Mouse (Mus musculus) midbrain, embryonic 10.5 days (tissue): ENCODE measurements around the gene Mipep. TPM values are rescaled to one million over a fixed set of nuclear protein-coding genes. Genes with fewer than 3 reads are reported as not detected.

Source experiments
- DNase-seq: peaks from one replicate; pipeline ENCODE4 v3.0.0-alpha.2; 2017; ENCODE audit warnings: low spot score
- H3K27ac ChIP-seq: fragments of 300-500 bp; sonication (generic); replicated peaks from 2 replicates; pipeline ENCODE4 v1.5.1; 2016; ENCODE audit warnings: mild to moderate bottlenecking
- H3K27me3 ChIP-seq: fragments of 300-500 bp; sonication (generic); 2 replicates; pipeline ENCODE4 v1.6.1; 2016; ENCODE audit warnings: low read depth, mild to moderate bottlenecking; ENCODE audit not compliant: poor library complexity, severe bottlenecking
- H3K36me3 ChIP-seq: fragments of 300-500 bp; sonication (generic); 2 replicates; pipeline ENCODE4 v1.6.1; 2016; ENCODE audit warnings: mild to moderate bottlenecking, moderate library complexity
- H3K4me1 ChIP-seq: fragments of 300-500 bp; sonication (generic); 2 replicates; pipeline ENCODE4 v1.6.1; 2016
- H3K4me3 ChIP-seq: fragments of 300-500 bp; sonication (generic); 2 replicates; pipeline ENCODE4 v1.5.1; 2016; ENCODE audit warnings: mild to moderate bottlenecking, moderate library complexity
- H3K9me3 ChIP-seq: fragments of 300-500 bp; sonication (generic); replicated peaks from 2 replicates; pipeline ENCODE4 v1.6.1; 2016; ENCODE audit warnings: mild to moderate bottlenecking
- WGBS: fragments of 180-500 bp; shearing (Covaris S2); methylation state at CpG from one replicate; pipeline ENCODE4 v1.1.7; 2016; 5-methylcytosine and 5-hydroxymethylcytosine counted together
- polyA plus RNA-seq: library from polyadenylated mRNA; unstranded; fragments of >200 nt; fragmentation: Nextera tagmentation; extraction: Ambion mirVana; gene quantifications from 2 replicates; pipeline ENCODE4 v1.2.1, GENCODE M21; 2016

Gene Mipep
- polyA plus RNA-seq, 1 experiment from 2014 or later, result 25.4 TPM

- H3K27ac ChIP-seq, result no peak overlapping the region
- no peaks in the 10 kb centered on the region for H3K4me1 ChIP-seq
- WGBS, result 90% methylated on average over 5 of the region's 5 CpGs
- DNase-seq, result no peak
- peaks cover 49% of the 10 kb centered on the region for H3K36me3 ChIP-seq
- H3K9me3 ChIP-seq, result no peaks in the 10 kb centered on the region
- H3K27me3 ChIP-seq, result no peaks in the 10 kb centered on the region
- no peak overlapping the region for H3K4me3 ChIP-seq
Measured at GRCm38 (mm10) chr14:60815098-60815497, 30.7 kb downstream of the Mipep start.

GRCm38 (mm10) chr14:60818045-60818444, 33.7 kb downstream of the Mipep start:
- no peak for DNase-seq
- Histone ChIP-seq H3K36me3 (peaks cover 32% of the 10 kb centered on the region), H3K4me3 (no peak overlapping the region), H3K9me3 (no peaks in the 10 kb centered on the region), H3K27me3 (no peaks in the 10 kb centered on the region), H3K4me1 (no peaks in the 10 kb centered on the region), H3K27ac (no peak overlapping the region)
- WGBS, result 90% methylated on average over 5 of the region's 5 CpGs

DNA sequence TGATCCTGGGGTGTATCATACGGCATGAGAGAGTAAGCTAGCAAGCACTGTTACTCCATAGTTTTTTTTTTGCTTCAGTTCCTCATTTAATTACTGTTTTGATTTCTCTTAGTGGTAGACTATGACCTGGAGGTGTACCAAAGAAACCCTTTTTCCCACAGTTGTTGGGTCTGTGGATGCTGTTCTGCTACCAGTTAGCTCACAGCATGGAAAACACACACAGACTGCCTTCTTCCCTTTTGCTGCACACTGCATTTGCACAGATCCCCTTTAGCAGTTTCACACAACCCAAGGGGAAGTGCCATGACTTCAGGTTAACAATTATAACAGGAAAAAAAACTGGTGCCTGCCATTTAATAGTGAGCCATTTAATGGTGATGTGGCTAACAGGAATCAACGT, 45.7 kb downstream of the Mipep start:
- DNase-seq, result no peak
- 91% methylated on average over 2 of the region's 2 CpGs for WGBS

DNA sequence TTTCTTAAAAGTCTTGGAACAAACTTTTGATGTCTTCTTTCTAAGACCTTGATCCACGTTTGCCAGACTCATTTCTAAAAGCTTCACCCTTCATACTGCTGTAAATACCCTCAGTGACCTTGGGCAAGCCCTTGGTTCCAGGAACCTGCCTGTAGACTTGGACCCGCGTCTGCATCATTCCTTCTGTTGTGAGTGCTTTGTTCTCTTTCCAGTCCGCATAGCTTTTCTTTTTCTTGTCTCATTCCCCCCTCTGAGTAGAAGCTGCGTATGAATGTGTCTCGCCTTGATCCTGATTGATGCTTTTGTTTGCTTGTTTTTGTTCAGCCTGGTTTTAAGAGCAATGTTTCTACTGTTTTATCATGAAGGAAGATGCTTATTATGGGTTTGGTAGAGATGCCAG, 52.3 kb downstream of the Mipep start:
- 0 out of 2 replicates have a peak overlapping the region, but pooled peaks have one; percentile 7 for H3K27ac ChIP-seq
- no peaks in the 10 kb centered on the region for H3K27me3 ChIP-seq
- peaks cover 5% of the 10 kb centered on the region; the same call in 1 of the 2 replicates for H3K9me3 ChIP-seq
- H3K4me3 ChIP-seq, result no peak overlapping the region
- H3K36me3 ChIP-seq, result peaks cover 42% of the 10 kb centered on the region
- 60% methylated on average over 6 of the region's 6 CpGs for WGBS
- peaks cover 7% of the 10 kb centered on the region for H3K4me1 ChIP-seq
- no peak for DNase-seq

More for the DNA sequence above, 45.7 kb downstream of the Mipep start:
- H3K36me3 ChIP-seq, result peaks cover 51% of the 10 kb centered on the region
- no peaks in the 10 kb centered on the region for H3K4me1 ChIP-seq
- no peaks in the 10 kb centered on the region for H3K27me3 ChIP-seq
- H3K4me3 ChIP-seq, result no peak overlapping the region
- peaks cover 11% of the 10 kb centered on the region; the same call in 1 of the 2 replicates for H3K9me3 ChIP-seq
- H3K27ac ChIP-seq, result no peak overlapping the region

GRCm38 (mm10) chr14:60839654-60840053, 55.3 kb downstream of the Mipep start:
- no peaks in the 10 kb centered on the region for H3K9me3 ChIP-seq
- no peak for DNase-seq
- WGBS, result 89% methylated on average over 8 of the region's 8 CpGs
- no peak overlapping the region for H3K4me3 ChIP-seq
- peaks cover 20% of the 10 kb centered on the region for H3K4me1 ChIP-seq
- no peak overlapping the region for H3K27ac ChIP-seq
- no peaks in the 10 kb centered on the region for H3K27me3 ChIP-seq
- peaks cover 24% of the 10 kb centered on the region for H3K36me3 ChIP-seq

DNA sequence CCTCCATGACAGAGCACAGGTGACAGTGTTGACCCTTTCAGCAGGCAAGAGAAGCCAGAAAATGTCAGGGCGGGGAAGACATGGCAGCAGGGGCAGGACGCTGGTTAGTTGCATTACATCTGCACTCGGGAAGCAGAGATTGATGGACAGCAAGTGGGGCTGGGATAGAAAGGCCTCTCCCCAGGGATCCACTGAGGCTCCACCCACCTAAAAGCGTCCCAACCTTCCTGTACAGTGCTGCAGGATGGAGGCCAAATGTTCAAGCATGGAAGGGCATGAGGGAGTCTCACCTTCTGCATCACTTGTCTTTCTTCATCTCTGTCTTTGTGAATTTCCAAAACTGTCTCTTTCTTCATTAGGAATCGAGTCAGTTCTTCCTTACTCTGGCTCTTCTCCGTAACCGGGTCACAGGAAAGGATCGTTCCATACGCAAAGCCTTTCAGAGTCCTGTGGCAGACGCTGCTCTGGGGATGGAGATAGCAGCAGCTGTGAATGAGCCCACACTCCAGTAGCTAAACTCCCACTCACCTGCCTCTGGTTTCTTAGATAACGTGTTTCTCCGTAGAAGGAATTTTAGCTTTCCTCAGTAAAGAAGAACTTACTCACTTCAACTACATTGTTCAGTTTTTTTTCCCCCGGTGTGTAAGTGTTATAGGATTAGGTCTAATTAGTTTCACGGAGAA, 57.7 kb downstream of the Mipep start:
- H3K36me3 ChIP-seq, result peaks cover 24% of the 10 kb centered on the region; the same call in 1 of the 2 replicates
- H3K4me3 ChIP-seq, result no peak overlapping the region
- WGBS, result 77% methylated on average over 14 of the region's 14 CpGs
- H3K27me3 ChIP-seq, result no peaks in the 10 kb centered on the region
- DNase-seq, result no peak
- no peak overlapping the region for H3K27ac ChIP-seq
- H3K9me3 ChIP-seq, result no peaks in the 10 kb centered on the region
- H3K4me1 ChIP-seq, result peaks cover 30% of the 10 kb centered on the region

- Histone ChIP-seq H3K4me1 (peaks cover 30% of the 10 kb centered on the region), H3K9me3 (no peaks in the 10 kb centered on the region), H3K4me3 (no peak overlapping the region), H3K27me3 (no peaks in the 10 kb centered on the region), H3K27ac (no peak overlapping the region), H3K36me3 (peaks cover 30% of the 10 kb centered on the region)
- 95% methylated on average over 7 of the region's 7 CpGs for WGBS
- no peak for DNase-seq
Measured at GRCm38 (mm10) chr14:60843596-60843995, 59.2 kb downstream of the Mipep start.

GRCm38 (mm10) chr14:60845261-60846045, 61.1 kb downstream of the Mipep start:
- Histone ChIP-seq H3K27me3 (no peaks in the 10 kb centered on the region), H3K27ac (peak overlapping the region; percentile 73), H3K4me1 (peaks cover 30% of the 10 kb centered on the region), H3K4me3 (no peak overlapping the region), H3K36me3 (peaks cover 41% of the 10 kb centered on the region), H3K9me3 (no peaks in the 10 kb centered on the region)
- no peak for DNase-seq
- 55% methylated on average over 10 of the region's 10 CpGs for WGBS

DNA sequence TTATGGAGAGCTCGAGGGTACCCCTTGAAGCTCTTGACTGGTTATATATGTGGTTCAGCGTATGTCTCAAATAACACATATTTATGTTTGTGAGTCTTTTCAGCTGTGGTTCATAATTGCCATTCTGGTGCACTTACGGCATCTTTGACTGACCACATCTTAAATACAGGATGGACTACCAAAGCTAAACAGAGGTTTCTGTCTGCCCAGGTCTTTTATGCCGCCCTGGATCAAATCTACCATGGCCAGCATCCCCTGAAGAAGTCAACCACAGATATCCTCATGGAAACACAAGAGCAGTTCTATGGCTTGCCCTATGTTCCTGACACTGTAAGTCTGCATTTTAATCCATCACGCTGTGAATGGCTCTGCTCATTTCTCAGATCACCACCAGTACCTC, 61.8 kb downstream of the Mipep start:
- H3K27ac ChIP-seq, result no peak overlapping the region; the same call in 1 of the 2 replicates

GRCm38 (mm10) chr14:60848194-60848593, 63.8 kb downstream of the Mipep start:
- Histone ChIP-seq H3K36me3 (peaks cover 62% of the 10 kb centered on the region), H3K27ac (no peak overlapping the region), H3K4me3 (no peak overlapping the region), H3K4me1 (peaks cover 15% of the 10 kb centered on the region), H3K9me3 (no peaks in the 10 kb centered on the region), H3K27me3 (no peaks in the 10 kb centered on the region)
- no peak for DNase-seq
- WGBS, result 91% methylated on average over 5 of the region's 5 CpGs

More for the DNA sequence above, 61.8 kb downstream of the Mipep start:
- DNase-seq, result no peak
- H3K9me3 ChIP-seq, result no peaks in the 10 kb centered on the region
- 95% methylated on average over 5 of the region's 5 CpGs for WGBS
- peaks cover 48% of the 10 kb centered on the region for H3K36me3 ChIP-seq
- no peak overlapping the region for H3K4me3 ChIP-seq
- no peaks in the 10 kb centered on the region for H3K27me3 ChIP-seq
- peaks cover 30% of the 10 kb centered on the region for H3K4me1 ChIP-seq

DNA sequence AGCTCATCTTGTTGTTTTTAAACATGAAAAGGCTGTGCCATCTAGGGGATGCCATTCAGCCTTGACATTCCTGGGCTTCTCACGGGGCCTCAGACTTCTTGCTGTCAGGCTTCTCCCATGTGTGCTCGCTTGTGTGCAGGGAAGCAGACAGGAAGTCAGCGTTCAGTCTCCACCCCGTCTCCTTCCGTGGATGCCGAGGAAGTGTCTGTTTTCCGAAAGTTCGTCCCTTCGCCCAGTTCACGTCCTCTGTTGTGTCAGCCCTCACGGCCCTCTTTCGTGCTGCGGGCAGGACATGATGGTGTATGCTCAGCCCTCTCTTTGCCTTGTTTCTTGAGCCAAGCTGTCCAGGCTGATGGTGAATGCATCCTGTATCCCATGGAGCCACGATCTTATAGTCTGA, 65.7 kb downstream of the Mipep start:
- H3K4me3 ChIP-seq, result no peak overlapping the region
- no peak overlapping the region; the same call in 1 of the 2 replicates for H3K27ac ChIP-seq
- H3K27me3 ChIP-seq, result no peaks in the 10 kb centered on the region
- no peaks in the 10 kb centered on the region for H3K9me3 ChIP-seq
- 92% methylated on average over 14 of the region's 14 CpGs for WGBS
- peaks cover 9% of the 10 kb centered on the region for H3K4me1 ChIP-seq
- peaks cover 77% of the 10 kb centered on the region for H3K36me3 ChIP-seq
- DNase-seq, result no peak

DNA sequence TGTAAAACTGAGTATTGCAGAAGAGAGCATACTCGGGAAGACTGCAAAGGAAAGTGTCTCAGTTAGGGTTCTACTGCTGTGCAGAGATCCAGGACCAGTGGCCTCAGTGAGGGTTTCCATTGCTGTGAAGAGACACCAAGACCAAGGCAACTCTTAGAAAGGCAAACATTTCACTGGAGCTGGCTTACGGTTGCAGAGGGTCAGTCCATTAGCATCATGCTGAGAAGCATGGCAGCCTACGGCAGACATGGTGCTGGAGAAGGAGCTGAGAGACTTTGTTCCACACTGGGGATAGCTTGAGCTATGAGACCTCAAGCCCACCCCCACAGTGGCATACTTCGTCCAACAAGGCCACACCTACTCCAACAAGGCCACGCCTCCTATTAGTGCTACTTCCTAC, 67.3 kb downstream of the Mipep start:
- Histone ChIP-seq H3K27ac (no peak overlapping the region), H3K9me3 (no peaks in the 10 kb centered on the region), H3K4me3 (no peak overlapping the region), H3K36me3 (peaks cover 82% of the 10 kb centered on the region), H3K4me1 (no peaks in the 10 kb centered on the region), H3K27me3 (no peaks in the 10 kb centered on the region)
- DNase-seq, result no peak
- 94% methylated on average over 5 of the region's 5 CpGs for WGBS
